Mouse (Mus musculus) testis, postnatal 10 days (tissue): ENCODE results near the gene Lkaaear1.
A peak's percentile ranks its signal among the peaks of the same experiment; 100 is the strongest.

Experiments used
- DNase-seq: peaks from one replicate; pipeline ENCODE4 v3.0.0; 2021; ENCODE audit warnings: low spot score

Lkaaear1 gene

DNA sequence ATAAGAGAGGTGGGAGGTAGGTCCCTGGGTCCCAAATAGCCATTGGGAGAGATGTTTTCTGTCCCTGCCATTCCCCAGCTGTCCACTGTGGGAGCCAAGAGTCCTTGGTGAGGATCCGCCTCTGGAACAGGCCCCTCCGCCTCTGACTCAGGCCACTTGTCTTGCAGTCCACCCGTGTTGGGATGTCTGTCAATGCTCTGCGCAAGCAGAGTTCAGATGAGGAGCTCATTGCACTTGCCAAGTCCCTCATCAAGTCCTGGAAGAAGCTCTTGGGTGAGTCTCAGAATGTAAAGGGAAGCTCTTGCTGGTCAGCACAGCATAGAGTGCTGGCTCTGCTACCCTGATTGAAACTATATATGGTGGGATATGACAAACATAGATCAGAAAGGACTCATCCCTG, 14.9 kb downstream of the Lkaaear1 start:
- peak; percentile 43 for DNase-seq

DNA sequence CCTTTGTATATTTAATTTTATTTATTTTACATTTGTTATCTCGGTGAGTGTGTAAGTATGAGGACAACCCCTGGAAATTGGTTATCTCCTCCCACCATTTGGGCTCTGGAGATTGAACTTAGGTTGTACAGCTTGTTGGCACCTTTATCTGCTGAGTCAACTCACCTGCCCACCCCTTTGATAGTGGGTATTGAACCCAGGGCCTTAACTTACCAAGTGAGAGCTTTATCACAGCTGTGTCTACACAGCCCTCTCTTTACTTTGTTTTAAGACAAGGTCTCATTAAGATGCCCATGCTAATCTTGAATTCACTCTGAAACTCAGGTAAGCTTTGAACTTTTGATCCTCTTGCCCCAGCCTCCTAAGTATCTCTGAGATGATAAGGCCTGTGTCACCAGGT, 16.3 kb downstream of the Lkaaear1 start:
- no peak for DNase-seq

DNA sequence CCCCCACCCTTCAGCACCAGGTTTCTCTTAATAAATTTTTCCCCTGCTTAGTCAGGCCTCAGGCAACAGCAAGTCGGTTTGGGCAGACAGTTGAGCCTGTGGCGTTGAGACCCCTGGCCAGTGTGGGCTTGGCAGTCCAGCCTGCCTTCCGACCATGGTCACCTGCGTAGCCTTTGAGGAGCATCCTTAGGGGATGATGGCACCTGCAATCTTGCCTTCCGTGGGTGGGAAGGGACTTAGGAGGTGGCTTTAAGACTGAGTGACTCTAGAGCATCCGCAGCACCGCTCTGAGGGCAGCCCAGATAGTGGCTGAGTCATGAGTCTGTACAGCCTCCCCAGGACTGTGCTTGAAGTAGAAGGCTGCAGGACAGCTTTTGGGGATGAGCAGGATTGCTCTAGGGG, 17.5 kb downstream of the Lkaaear1 start:
- no peak for DNase-seq

DNA sequence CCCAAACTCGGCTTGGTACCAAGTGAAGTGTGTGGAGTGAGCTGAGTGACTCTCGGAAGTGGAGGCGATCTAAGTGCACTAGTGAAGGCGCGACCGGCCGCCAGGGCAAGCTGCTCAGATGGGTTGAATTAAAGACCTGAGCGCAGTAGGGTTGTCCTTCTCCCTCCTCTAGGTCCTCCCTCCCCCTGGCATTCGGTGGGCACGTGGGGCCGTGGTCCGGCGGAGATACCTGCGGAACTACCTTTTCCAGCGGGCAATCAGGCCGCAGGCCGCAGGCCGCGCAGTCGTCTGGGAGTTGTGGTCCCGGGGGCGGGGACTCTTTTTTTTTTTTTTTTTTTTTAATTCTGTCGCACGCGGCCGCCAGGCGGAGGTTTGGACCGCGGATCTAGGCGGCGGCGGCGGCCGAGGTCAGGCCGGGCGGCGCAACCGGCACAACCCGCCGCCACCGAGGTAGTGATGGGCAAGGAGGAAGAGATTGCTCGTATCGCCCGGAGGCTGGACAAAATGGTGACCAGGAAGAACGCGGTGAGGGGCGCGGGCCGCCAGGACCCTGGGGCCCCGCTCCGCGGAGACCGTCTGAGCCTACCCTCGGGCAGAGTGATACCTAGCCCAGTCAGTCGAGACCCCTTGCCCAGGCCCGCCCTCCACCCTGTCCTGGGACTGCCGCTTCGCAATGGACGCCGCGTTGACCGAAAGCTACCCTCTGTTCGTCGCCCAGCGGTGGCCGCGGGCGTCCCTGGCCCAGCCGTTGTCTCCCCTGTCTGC, 18.1 kb downstream of the Lkaaear1 start, which contains the start of gene Tcea2:
Gene Tcea2 (plus strand): TSS at position 360 of the 765 bp plus-strand sequence.
- peak; percentile 75 for DNase-seq

DNA sequence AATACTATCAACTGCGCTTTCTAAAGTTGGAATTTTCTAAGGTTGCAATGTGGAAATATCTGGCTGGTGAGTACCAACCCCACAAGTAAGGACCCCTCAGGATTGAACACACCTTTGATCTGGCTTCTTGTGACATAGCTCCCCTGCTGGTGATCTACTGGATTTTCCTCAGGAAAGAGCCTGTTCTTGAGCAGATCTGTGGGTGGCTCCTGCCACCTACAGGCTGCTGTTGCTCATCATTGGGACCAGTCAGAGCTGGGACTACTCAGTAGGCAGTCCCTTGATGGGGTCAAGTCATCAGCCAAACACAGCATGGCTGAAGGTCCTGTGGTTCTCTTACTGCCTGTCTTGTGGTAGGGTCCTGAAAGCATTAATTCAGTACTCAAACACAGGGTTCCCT, 19.5 kb downstream of the Lkaaear1 start:
- DNase-seq, result peak; percentile 74

DNA sequence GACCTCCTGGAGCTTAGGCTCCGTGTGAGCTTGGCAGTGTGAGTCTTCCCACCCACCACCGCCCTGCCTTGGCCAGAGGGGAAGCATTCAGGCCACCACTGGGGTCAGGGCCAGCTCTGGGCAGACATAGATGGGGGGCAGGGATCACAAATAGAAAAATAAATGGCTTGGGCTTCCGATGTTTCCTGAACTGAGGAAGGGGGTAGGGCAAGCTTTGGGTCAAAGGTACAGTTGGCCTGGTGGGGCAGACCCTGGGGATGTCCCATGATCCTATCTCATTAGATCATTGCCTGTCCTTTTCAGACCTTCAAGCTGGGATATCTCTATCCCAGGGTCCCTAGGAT, 20.5 kb downstream of the Lkaaear1 start:
- no peak for DNase-seq

DNA sequence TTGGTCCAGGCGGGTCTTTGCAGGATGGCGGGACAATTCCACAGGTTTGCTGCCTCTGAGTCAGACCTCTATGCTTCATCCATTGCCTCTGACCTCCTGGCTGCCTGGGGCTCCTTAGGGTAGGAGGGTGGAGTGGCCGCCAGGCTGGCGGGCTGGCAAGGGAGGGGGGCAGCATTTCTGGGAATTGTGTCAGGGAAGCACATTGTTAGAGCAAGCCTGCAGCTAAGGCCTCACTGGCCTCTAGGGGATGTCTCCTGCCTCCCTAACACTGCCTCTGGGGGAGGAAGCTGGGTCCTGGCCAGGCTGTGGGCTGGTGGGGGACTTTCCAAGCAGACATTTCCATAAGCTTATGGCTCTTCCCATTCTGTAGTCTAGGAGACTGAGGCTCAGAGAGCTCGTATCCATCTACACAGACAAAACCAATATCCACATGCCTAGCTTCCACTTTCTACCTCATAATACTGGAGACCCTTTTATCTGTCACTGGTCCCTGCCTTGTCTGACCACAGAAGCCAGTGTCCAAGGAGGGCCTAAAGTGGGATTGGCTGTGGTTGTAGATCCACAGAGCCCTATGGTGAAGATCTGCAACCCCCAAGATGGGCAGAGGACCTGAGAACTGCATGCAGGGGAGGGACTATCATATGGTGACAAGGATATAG, 21.0 kb downstream of the Lkaaear1 start:
- no peak for DNase-seq

DNA sequence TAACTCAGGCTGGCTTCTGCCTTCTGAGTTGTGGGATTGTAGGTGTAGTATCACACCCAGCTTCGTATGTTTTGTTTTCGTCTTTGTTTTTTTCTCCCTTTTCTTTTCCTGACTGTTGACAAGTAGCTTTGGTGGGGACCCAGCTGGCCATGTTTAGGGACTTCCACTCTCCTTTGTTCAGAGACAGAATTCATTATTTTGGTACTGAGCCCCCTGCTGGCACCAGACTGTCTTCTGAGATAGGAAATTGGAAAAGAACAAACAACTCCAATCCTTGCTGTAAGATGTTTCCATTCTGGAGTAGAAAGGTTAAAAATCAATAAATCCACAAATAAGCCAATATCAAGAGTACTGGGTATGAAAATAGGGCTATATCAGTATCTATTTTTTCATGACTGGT, 21.8 kb downstream of the Lkaaear1 start:
- no peak for DNase-seq

DNA sequence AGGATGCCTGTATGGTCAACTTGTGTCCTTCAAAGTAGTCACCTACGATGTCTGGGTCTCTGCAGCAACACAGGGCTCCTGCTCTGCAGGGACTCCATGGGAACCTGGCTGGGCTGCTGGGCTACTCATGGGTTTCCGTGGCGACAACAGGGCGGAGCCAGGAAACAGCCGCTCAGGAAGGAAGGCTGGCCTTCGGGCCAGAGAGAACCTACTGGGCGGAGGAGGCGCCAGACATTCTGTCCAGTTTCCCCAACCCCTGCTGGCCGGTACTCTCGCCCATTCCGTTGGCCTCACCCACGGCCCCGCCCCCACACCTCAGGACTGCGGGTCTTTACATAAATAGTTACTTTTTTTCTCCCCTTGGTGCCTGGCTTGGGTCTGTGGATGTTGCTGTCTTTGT, 22.8 kb downstream of the Lkaaear1 start:
- peak; percentile 88 for DNase-seq

DNA sequence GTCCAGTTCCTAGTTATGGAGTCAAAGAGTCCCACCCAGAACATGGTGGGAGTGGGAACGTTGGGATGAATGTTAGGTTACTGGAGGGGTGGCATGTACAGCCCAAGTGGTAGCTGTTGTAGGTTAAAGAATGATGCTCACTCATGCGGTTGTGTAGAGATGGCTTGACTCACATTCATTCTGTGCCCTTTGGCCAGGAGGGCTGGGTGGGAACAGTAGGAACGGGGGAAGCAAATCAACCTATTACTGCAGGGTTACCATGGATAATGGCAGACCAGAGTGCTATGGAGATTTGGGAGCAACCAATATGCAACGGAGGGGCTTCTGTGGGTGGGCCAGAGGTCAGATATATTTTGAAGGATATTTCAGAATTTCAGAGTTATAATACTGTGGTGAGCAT, 23.3 kb downstream of the Lkaaear1 start:
- no peak for DNase-seq

DNA sequence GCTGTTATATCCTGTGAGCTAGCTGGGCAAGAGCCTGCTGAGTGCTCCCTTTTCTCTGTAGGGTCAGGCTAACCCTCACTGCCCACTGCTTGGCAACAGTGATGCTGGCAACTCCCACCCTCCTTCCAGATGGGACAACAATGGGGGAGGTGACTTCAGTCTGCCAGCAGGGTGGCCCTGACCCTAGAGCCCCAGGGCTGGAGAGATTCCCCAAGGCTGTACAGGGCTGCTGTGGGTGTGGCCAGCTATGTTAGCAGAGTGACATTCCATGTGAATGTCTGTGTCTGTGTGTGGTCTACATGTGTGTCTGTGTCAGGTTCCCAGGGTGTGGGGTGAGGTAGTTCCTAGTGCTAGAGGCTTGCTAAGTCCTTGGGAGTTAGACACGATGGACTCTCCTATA, 24.7 kb downstream of the Lkaaear1 start:
- DNase-seq, result peak; percentile 75

DNA sequence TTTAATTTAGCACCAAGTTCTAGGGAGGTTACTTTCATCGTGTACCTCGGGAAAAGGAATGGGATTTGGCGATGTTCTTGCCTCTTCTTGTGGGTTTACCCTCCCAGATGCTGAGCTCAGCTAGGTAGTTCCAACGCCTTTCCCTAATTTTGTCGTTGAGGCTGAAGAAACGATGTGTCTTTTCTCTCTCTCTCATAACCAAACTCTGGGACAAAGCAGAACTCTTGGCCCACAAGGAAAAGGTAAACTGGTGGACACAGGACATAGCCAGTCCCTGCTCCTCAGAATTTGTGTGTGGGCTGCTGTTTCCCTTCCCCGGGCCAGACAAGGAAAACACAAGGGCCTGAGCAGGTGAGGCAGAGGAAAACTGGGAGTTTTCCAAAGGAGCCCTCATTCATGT, 26.3 kb downstream of the Lkaaear1 start:
- peak; percentile 42 for DNase-seq

DNA sequence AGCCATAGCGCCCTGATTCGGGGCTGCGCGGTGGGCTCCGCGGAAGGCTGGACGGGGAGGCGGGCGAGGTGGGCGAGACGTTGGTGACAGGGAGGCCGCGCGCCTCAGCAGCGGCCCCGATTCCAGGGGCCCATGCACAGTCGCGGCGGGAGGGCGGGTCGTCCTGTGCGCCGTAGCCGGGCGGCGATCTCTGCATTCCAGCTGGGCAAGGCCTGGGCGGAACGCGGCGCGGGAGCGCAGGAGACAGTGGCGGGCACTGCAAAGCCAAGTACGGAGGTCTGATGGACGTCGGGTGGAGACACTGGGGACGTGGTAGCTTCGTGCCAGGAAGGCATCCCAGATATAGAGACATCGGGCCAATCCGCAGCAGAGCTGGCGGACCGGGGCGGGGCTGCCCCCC, 26.9 kb downstream of the Lkaaear1 start, which contains the start of gene Sox18:
Gene Sox18 (minus strand): TSS at position 315 of the 400 bp plus-strand sequence.
- peak; percentile 67 for DNase-seq

DNA sequence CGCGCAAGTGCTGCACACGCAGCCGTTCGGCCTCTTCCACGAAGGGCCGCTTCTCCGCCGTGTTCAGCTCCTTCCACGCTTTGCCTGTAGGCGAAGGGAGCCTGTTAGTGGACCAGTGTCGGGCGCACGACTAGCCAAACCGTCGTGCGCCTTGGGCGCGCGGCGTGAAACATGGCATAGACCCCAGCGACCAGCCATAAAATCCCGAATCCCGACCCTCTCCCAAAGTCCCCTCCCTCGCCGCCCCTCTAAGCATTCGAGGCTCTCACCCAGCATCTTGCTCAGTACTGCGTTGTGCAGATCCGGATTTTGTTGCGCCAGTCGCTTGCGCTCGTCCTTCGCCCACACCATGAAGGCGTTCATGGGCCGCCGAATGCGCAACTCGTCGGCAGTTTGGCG, 27.3 kb downstream of the Lkaaear1 start:
- DNase-seq, result peak; percentile 53

DNA sequence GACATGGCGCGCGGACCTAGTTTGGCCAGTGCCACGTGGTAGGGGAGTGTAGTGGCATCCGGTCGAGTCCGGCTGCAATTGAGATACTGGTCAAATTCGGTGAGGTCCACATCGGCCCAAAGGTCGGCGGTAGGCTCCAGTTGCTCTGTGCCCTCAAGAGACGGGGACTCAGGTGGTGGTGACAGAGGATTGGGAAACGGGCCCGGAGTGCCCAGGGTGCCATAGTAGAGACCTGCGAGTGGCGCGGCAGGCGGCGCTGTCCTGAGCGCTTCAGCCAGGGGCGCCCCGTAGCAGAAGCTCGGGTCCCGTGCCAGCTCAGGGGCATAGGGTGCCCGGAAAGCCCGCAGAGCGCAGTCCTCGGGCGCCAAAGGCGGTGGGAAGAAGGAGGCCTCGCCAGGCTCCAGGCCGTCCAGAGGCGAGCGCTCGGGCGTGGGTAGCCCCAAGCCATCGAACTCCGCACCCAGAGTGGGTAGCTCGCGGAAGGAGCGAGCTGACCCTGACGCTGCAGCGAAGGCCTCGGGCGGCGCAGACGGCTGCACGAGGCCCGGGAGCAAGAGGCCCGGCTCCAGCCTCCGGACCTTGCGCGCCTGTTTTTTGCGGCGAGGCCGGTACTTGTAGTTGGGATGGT, 27.8 kb downstream of the Lkaaear1 start:
- DNase-seq, result peak; percentile 62

DNA sequence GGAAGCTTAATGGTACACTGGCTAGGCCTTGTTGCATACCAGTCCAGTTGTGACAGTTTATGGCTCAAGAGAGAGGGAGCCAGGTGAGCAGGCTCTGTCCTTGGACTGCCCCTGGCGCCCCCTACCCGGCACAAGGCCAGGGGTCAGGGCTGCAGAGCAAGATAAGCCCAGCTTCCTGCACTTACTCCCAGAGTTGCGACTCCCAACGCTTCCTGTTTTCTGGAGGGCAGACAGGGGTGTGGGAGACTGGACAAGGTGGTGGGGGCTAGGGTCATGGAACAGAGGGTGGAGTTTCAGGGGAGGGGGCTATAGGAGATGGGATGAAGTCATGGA, 35.0 kb downstream of the Lkaaear1 start:
- peak; percentile 46 for DNase-seq

DNA sequence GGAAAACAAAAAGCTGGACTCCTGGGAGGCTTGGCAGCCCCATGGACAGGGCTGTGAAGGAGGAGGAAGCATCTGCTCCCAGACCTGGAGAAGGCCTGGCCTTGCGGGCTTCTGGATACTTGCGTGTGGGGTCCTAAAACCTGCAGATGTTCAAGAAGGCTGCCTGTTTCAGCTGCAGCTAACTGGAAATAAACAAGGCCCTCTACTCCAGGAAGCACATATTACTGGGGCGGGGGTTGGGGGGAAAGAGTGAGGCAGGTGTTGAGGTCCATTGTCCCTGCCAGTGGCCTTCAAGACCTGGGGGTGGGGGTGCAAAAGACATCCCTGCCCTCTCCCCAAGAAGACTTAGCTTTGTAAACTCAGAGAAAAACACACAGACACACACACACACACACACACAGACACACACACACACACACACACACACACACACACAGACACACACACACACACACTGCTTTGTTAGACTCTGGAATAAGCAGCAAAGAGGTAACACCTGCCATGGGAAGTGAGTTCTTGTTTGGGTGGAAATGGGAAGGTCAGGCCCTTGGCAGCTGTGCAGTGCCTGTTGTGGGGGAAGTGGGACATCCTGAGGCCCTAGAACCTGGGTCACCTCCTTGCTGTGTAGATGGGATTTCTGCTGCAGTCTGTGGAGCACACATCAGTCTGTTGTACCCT, 35.5 kb downstream of the Lkaaear1 start:
- no peak for DNase-seq

DNA sequence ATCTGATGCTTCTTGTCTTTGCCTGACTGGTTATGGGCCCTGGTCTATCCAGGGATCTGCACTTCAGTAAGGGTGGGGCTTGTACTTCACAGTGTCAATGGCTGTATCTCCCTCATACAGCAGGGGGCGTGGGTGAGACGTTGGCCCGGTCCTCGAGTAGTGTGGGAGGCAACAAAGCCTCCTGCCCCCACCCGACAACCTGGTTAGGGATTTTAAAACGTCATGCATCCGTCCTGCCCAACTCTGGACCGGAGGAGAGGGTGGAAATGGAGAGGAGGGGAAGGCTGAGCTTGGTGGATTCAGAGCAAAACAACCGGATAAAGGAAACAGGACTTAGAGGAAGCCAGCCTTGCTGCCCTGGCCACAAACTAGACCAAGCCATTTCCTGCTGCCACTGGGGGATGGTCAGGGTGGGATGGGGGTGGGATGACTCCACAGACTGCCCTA, 38.6 kb downstream of the Lkaaear1 start:
- DNase-seq, result peak; percentile 90

DNA sequence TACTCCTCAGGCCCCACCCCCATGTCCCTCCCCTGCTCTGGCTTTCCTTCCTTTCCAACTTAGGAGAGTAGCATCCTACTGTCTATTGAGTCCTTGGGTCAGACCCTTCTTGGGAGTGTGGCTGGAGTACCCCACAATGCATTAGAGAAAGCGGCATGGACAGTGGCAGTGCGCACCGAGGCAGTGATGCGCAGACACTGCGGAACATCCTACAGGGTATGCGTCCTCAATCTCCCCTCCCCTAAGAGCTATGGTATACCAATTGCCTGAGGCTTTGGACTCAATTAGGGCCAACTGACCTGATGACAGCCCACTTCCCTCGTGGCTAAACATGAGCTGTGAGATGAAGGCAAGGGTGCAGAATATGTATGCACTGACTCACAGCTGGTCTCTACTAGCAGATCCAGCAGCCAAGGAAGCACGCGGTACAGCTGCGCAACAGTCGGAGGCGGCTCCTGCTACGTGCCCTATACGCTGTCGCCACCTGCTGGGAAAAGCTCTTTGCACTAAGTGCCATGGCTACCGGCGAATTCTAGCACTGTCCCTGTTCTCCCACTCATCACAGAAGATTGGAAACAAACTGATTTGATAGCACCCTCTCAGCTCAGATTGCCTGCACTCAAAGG, 39.2 kb downstream of the Lkaaear1 start:
- peak; percentile 87 for DNase-seq

DNA sequence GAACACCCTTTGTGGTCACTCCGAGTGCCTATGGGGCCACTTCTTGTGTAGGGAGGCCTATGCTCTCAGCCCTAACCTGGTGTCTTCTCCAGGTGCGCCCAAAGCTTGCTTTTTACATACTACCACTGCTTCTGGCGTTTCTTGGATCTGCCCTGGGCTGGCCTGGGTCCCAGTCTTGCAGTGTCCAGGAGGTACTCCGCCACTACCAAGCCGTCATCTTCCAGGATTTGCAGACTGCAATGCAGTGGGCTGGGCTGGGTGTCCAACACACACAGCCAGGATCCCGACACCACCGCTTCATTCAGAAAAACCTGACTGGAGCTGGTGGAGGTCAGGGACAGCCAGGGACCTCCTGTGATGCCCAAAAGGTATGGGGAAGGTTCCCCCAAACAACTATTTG, 39.7 kb downstream of the Lkaaear1 start:
- DNase-seq, result peak; percentile 46

DNA sequence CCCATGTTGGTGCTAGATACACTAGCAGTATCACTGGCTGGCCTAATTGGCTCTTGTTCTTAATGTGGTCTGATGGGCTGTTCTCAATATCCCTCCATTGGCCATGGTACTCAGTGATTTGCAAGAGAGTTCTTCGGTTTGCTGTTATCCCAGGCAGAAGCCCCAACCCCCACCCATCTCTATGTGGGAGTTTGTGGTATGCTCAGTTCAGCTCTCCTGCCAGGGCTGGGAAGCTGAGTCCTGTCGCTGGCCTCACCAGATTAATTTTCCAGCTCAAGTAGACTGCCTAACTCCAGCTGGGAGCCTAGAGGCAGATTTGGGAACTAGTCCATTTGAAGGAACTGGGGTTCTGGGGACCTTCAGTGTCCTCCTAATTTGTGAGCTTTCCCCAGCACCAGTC, 40.8 kb downstream of the Lkaaear1 start:
- DNase-seq, result peak; percentile 46

DNA sequence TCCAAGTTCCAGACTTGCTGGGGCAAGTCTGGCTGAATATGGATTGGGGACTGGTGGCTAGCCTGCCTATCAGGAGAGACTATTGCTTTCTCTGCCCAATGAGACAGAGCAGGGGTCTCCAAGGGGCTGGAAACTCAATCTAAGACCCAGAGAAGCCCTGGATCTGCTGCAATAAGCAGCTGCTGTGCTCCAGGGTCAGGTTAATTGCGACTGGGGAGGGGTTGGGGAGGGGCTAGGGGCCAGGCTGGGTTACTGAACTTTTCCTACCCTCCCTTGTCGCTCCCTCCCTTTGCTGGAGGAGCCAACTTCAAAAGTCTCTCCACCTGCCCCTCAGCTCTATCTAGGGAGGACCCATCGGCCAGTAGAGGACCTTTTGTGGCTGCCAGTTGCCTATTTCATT, 41.5 kb downstream of the Lkaaear1 start, which contains the start of gene Gm29797:
Gene Gm29797 (plus strand): TSS at position 301 of the 400 bp plus-strand sequence.
- DNase-seq, result no peak
